Mouse (Mus musculus) heart, embryonic 14.5 days (tissue): ENCODE results near the gene Pign. TPM values are rescaled to one million over a fixed set of nuclear protein-coding genes. Genes with fewer than 3 reads are reported as not detected.

Experiments
- ATAC-seq: fragments of 200-750 bp; cut with Nextera tagmentation; 2 replicates; pipeline ENCODE4 v1.8.0; 2017; ENCODE audit warnings: low read depth, moderate TSS enrichment; ENCODE audit not compliant: insufficient number of reproducible peaks, insufficient read depth, low FRiP score
- H3K27ac ChIP-seq, 2 experiments: fragments of 200-500 bp in 1 of 2; fragments of 300-500 bp in 1 of 2; sonication (generic) in 1 of 2; replicated peaks in 1 of 2; 2 replicates each; pipeline ENCODE4 v1.5.1; 2012 to 2014; ENCODE audit warnings: low read depth in 2 of 2, low read length in 2 of 2, control low read depth in 1 of 2, mild to moderate bottlenecking in 1 of 2, mixed read lengths in 1 of 2; ENCODE audit not compliant: control insufficient read depth in 1 of 2, insufficient read depth in 1 of 2
- H3K27me3 ChIP-seq: fragments of 300-500 bp; sonication (generic); 2 replicates; pipeline ENCODE4 v1.6.1; 2014; ENCODE audit warnings: mild to moderate bottlenecking, low read length, control low read depth; ENCODE audit not compliant: control insufficient read depth, insufficient read depth
- H3K36me3 ChIP-seq: fragments of 300-500 bp; sonication (generic); 2 replicates; pipeline ENCODE4 v1.6.1; 2014; ENCODE audit warnings: mild to moderate bottlenecking, control low read depth, low read length, mixed read lengths; ENCODE audit not compliant: control insufficient read depth, insufficient read depth
- H3K4me1 ChIP-seq, 2 experiments: fragments of 200-500 bp in 1 of 2; fragments of 300-500 bp in 1 of 2; sonication (generic) in 1 of 2; 2 replicates each; pipeline ENCODE4 v1.6.1; 2012 to 2014; ENCODE audit warnings: low read length in 2 of 2, control low read depth in 1 of 2, mixed read lengths in 1 of 2; ENCODE audit not compliant: control insufficient read depth in 2 of 2, insufficient read depth in 2 of 2
- H3K4me2 ChIP-seq: fragments of 300-500 bp; sonication (generic); 2 replicates; pipeline ENCODE4 v1.6.1; 2014; ENCODE audit warnings: mild to moderate bottlenecking, low read length
- H3K4me3 ChIP-seq, 2 experiments: fragments of 200-500 bp in 1 of 2; fragments of 300-500 bp in 1 of 2; sonication (generic) in 1 of 2; 2 replicates each; pipeline ENCODE4 v1.5.1; 2012 to 2014; ENCODE audit warnings: low read length in 2 of 2, mild to moderate bottlenecking in 2 of 2, control low read depth in 1 of 2, low read depth in 1 of 2, moderate library complexity in 1 of 2; ENCODE audit not compliant: control insufficient read depth in 1 of 2, insufficient read depth in 1 of 2
- H3K9ac ChIP-seq: fragments of 300-500 bp; sonication (generic); 2 replicates; pipeline ENCODE4 v1.6.1; 2014; ENCODE audit warnings: mild to moderate bottlenecking, low read length
- H3K9me3 ChIP-seq: fragments of 300-500 bp; sonication (generic); 2 replicates; pipeline ENCODE4 v1.6.1; 2016; ENCODE audit warnings: low read length, control low read depth; ENCODE audit not compliant: control insufficient read depth
- WGBS: fragments of 180-500 bp; shearing (Covaris S2); extraction: QIAGEN DNeasy Blood & Tissue Kit; methylation state at CpG from one replicate; pipeline ENCODE4 v1.1.7; 2014; 5-methylcytosine and 5-hydroxymethylcytosine counted together
- polyA plus RNA-seq: library from polyadenylated mRNA; unstranded; fragments of >200 nt; fragmentation: Nextera tagmentation; extraction: Ambion mirVana; gene quantifications from 2 replicates; pipeline ENCODE4 v1.2.1, GENCODE M21; 2014

Gene Pign
- polyA plus RNA-seq, 1 experiment from 2014 or later = 15.6 TPM

GRCm38 (mm10) chr1:105564289-105564688 is 99.2 kb downstream of the Pign start:
- Histone ChIP-seq H3K4me1 (no peaks in the 10 kb centered on the region), H3K4me3 (no peak overlapping the region), H3K27ac (no peak overlapping the region), H3K9ac (no peak overlapping the region), H3K36me3 (0 out of 2 replicates have a peak, but pooled peaks cover 7% of the 10 kb centered on the region), H3K27me3 (no peaks in the 10 kb centered on the region), H3K4me2 (no peak overlapping the region), H3K9me3 (no peaks in the 10 kb centered on the region)
- WGBS = 73% methylated on average over 1 of the region's 1 CpGs
- ATAC-seq = no peak

DNA sequence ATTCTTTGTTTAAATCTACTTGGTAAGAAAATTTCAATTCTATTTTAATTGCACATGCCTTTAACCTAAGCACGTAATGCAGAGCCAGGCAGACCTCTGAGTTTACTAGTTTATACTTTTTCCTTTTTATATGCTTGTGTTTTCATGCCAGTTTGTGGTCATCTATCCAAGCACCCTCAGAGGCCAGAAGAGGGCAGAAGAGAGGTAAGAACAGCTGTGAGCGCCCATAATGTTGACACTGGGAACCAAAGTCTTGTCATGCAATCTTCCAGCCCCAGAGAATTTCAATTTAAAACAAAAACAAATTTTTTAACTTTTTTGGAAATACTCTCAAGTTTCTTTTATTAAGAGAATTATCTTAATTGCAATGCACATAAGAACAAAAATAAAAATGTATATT is 99.7 kb downstream of the Pign start:
- no peak for ATAC-seq
- 91% methylated on average over 2 of the region's 2 CpGs for WGBS

GRCm38 (mm10) chr1:105556078-105556477 is 107.4 kb downstream of the Pign start:
- H3K4me1 ChIP-seq = peaks cover 0 to 3% of the 10 kb centered on the region in 2 experiments; a peak in 1 of 4 replicates

More for the DNA sequence above, 99.7 kb downstream of the Pign start:
- H3K9ac ChIP-seq = no peak overlapping the region
- no peaks in the 10 kb centered on the region for H3K9me3 ChIP-seq
- no peaks in the 10 kb centered on the region for H3K27me3 ChIP-seq
- H3K27ac ChIP-seq = no peak overlapping the region
- no peak overlapping the region for H3K4me3 ChIP-seq
- 0 out of 2 replicates have a peak, but pooled peaks cover 7% of the 10 kb centered on the region for H3K36me3 ChIP-seq
- H3K4me1 ChIP-seq = no peaks in the 10 kb centered on the region
- H3K4me2 ChIP-seq = no peak overlapping the region

GRCm38 (mm10) chr1:105555192-105555718 is 108.2 kb downstream of the Pign start:
- H3K4me3 ChIP-seq = no peak overlapping the region
- H3K9ac ChIP-seq = no peak overlapping the region
- no peak overlapping the region for H3K27ac ChIP-seq
- H3K9me3 ChIP-seq = no peaks in the 10 kb centered on the region
- ATAC-seq = no peak
- H3K36me3 ChIP-seq = peaks cover 21% of the 10 kb centered on the region; the same call in 1 of the 2 replicates
- H3K4me1 ChIP-seq = peaks cover 0 to 3% of the 10 kb centered on the region in 2 experiments; a peak in 1 of 4 replicates
- 24% methylated on average over 1 of the region's 1 CpGs for WGBS
- H3K27me3 ChIP-seq = no peaks in the 10 kb centered on the region
- H3K4me2 ChIP-seq = no peak overlapping the region

More at GRCm38 (mm10) chr1:105556078-105556477, 107.4 kb downstream of the Pign start:
- no peak overlapping the region for H3K27ac ChIP-seq
- no peak overlapping the region for H3K9ac ChIP-seq
- no peak overlapping the region for H3K4me3 ChIP-seq
- H3K36me3 ChIP-seq = peaks cover 21% of the 10 kb centered on the region; the same call in 1 of the 2 replicates
- H3K27me3 ChIP-seq = no peaks in the 10 kb centered on the region
- ATAC-seq = no peak
- no peak overlapping the region for H3K4me2 ChIP-seq
- no peaks in the 10 kb centered on the region for H3K9me3 ChIP-seq

DNA sequence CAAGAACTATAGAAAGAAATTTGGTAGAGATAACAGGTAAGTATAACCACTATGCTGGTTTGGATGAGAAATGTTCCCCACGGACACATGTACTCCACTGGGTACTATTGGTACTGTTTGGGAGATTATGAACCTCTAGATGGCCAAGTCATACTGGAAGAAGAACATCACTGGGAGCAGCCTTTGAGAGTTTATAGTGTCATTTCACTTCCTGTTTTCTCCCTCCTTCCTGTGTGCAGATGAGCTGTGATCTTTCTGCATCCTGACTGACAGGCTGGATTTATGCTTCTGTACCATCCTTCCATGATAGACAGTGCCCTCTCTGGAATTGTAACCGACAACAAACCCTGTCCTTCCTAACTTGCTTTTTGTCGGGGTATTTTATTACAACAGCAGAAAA is 110.3 kb downstream of the Pign start:
- 87% methylated on average over 3 of the region's 3 CpGs for WGBS

DNA sequence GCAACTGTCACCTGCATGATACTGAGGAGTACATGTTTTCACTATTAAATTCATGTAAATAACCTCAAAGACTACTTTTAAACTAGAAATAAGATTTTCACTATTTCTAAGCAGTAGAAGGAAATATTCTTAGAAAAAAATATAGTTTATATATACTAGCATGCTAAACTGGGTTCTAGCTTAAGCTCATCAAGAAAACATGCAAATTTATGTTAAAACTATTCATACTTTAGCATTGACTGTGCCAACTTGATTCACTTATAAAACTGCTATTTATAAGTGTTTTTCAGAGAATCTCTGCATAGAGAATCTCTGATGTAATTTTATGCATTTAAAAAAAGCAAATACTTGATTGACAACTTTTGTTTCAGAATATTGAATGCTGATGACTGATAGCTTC is 113.3 kb downstream of the Pign start:
- no peak for ATAC-seq
- H3K4me3 ChIP-seq = no peak overlapping the region
- no peak overlapping the region for H3K4me2 ChIP-seq
- H3K9ac ChIP-seq = no peak overlapping the region
- H3K9me3 ChIP-seq = no peaks in the 10 kb centered on the region
- no peak overlapping the region for H3K27ac ChIP-seq
- no peaks in the 10 kb centered on the region for H3K4me1 ChIP-seq
- peaks cover 7% of the 10 kb centered on the region for H3K36me3 ChIP-seq
- H3K27me3 ChIP-seq = no peaks in the 10 kb centered on the region

More for the DNA sequence above, 110.3 kb downstream of the Pign start:
- no peaks in the 10 kb centered on the region for H3K9me3 ChIP-seq
- H3K9ac ChIP-seq = no peak overlapping the region
- peaks cover 21% of the 10 kb centered on the region; the same call in 1 of the 2 replicates for H3K36me3 ChIP-seq
- H3K27ac ChIP-seq = no peak overlapping the region
- H3K4me2 ChIP-seq = no peak overlapping the region
- peaks cover 0 to 3% of the 10 kb centered on the region in 2 experiments; a peak in 1 of 4 replicates for H3K4me1 ChIP-seq
- H3K27me3 ChIP-seq = no peaks in the 10 kb centered on the region
- H3K4me3 ChIP-seq = no peak overlapping the region
- no peak for ATAC-seq

GRCm38 (mm10) chr1:105549648-105550047 is 113.8 kb downstream of the Pign start:
- Histone ChIP-seq H3K9me3 (no peaks in the 10 kb centered on the region), H3K27me3 (no peaks in the 10 kb centered on the region), H3K36me3 (peaks cover 7% of the 10 kb centered on the region), H3K4me1 (no peaks in the 10 kb centered on the region), H3K9ac (no peak overlapping the region), H3K27ac (no peak overlapping the region), H3K4me3 (no peak overlapping the region), H3K4me2 (no peak overlapping the region)
- WGBS = 87% methylated on average over 4 of the region's 4 CpGs
- no peak for ATAC-seq

- Histone ChIP-seq H3K9me3 (0 out of 2 replicates have a peak, but pooled peaks cover 4% of the 10 kb centered on the region), H3K36me3 (peaks cover 30% of the 10 kb centered on the region)
These were observed 120.4 kb downstream of the Pign start for GRCm38 (mm10) chr1:105543051-105543450.

More at GRCm38 (mm10) chr1:105543051-105543450, 120.4 kb downstream of the Pign start:
- no peaks in the 10 kb centered on the region for H3K27me3 ChIP-seq
- no peak overlapping the region for H3K27ac ChIP-seq
- no peak overlapping the region for H3K9ac ChIP-seq
- WGBS = 89% methylated on average over 1 of the region's 1 CpGs
- no peak for ATAC-seq
- no peak overlapping the region for H3K4me2 ChIP-seq
- H3K4me1 ChIP-seq = no peaks in the 10 kb centered on the region
- no peak overlapping the region for H3K4me3 ChIP-seq
